ENCODE assay signal across 8 mouse cellular contexts in the genomic region with DNA sequence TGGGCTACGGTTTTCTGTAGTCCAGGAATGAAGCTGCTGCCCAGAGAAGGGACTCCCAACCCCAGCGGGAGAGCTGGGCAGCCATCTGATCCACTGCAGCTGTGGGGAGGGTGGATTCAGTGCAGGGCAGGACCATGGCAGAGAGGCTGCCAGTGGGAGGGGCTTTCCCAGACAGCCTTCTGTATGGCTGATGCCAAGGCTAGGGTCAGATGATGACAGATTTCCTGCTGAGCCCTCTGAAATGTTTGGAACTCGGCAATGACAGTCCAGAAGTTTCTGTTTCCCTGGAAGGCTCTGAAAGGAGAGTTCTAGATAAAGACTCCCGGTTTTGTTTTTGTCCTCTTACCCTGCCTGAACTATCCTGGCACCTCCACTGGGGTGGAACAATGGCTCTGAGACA. TPM values are rescaled to one million over a fixed set of nuclear protein-coding genes. Genes with fewer than 3 reads are reported as not detected.
A peak's percentile ranks its signal among the peaks of the same experiment; 100 is the strongest.
DNase-seq lines count a peak whose midpoint lies in the region; ATAC-seq and TF ChIP-seq lines count a peak whose summit lies in the region.

No protein-coding gene starts in this region.

- peaks cover 7% of the 10 kb centered on the region; the same call in 1 of the 2 replicates for H3K4me1 ChIP-seq in intestine, postnatal 0 days (replicated peaks; ENCODE audit: control insufficient read depth, insufficient read depth, low read length)
- peaks cover 33% of the 10 kb centered on the region for H3K4me1 ChIP-seq in liver, postnatal 0 days (ENCODE audit: insufficient read depth)

- intact Hi-C loops in left cerebral cortex, adult 2 months (cut with DNase I): no loop called here
- intact Hi-C loops in left cerebral cortex, postnatal 25 days (cut with DNase I): no loop called here

- 52% methylated on average over 4 of the region's 4 CpGs for WGBS in intestine, postnatal 0 days
- 31% methylated on average over 4 of the region's 4 CpGs for WGBS in liver, postnatal 0 days (ENCODE audit: insufficient replicate concordance)

- H3K27ac ChIP-seq in left cerebral cortex, adult 2 months: peak overlapping the region; percentile 6
- peak overlapping the region; percentile 60 for H3K27ac ChIP-seq in intestine, postnatal 0 days (ENCODE audit: low read depth, low read length)
- peak overlapping the region; percentile 90 for H3K27ac ChIP-seq in liver, postnatal 0 days (ENCODE audit: low read depth)

- no peak for ATAC-seq in intestine, postnatal 0 days
- peak; percentile 47 for ATAC-seq in liver, postnatal 0 days

- no peak overlapping the region for H3K9ac ChIP-seq in intestine, postnatal 0 days (ENCODE audit: low read depth, low read length)
- H3K9ac ChIP-seq in liver, postnatal 0 days (replicated peaks): peak overlapping the region; percentile 28; the same call in 1 of the 2 replicates

- H3K27me3 ChIP-seq in intestine, postnatal 0 days (replicated peaks; ENCODE audit: control insufficient read depth, insufficient read depth, low read length): no peaks in the 10 kb centered on the region
- H3K27me3 ChIP-seq in liver, postnatal 0 days (ENCODE audit: insufficient read depth, low read length): no peaks in the 10 kb centered on the region

- H3K9me3 ChIP-seq in intestine, postnatal 0 days (ENCODE audit: control insufficient read depth): 0 out of 2 replicates have a peak, but pooled peaks cover 5% of the 10 kb centered on the region
- H3K9me3 ChIP-seq in liver, postnatal 0 days (ENCODE audit: low read length): no peaks in the 10 kb centered on the region

- DNase-seq in left cerebral cortex, adult 2 months (ENCODE audit: extremely low spot score in 1 of 2, low spot score in 2 of 2): no peak
- no peak for DNase-seq in left cerebral cortex, postnatal 25 days (ENCODE audit: low spot score in 2 of 2)
- peak; percentile 41 to 45 for DNase-seq in adrenal gland, adult 18-20 months (ENCODE audit: low spot score in 2 of 2)
- DNase-seq in gastrocnemius, adult 18-20 months (ENCODE audit: low spot score): peak; percentile 69
- DNase-seq in liver, postnatal 0 days: peak; percentile 60
- no peak for DNase-seq in B cell, adult 2 months
- no peak for DNase-seq in left cerebral cortex, adult 18-20 months (ENCODE audit: low spot score in 2 of 2)

- peak overlapping the region; percentile 32; the same call in 1 of the 2 replicates for H3K4me2 ChIP-seq in intestine, postnatal 0 days (replicated peaks; ENCODE audit: low read depth)
- H3K4me2 ChIP-seq in liver, postnatal 0 days (ENCODE audit: low read depth, low read length): peak overlapping the region; percentile 66

- no peak overlapping the region for H3K4me3 ChIP-seq in left cerebral cortex, adult 2 months
- no peak overlapping the region for H3K4me3 ChIP-seq in intestine, postnatal 0 days (ENCODE audit: low read depth, low read length)
- 0 out of 2 replicates have a peak overlapping the region, but pooled peaks have one; percentile 3 for H3K4me3 ChIP-seq in liver, postnatal 0 days (ENCODE audit: low read depth, low read length)

- peaks cover 22% of the 10 kb centered on the region for H3K36me3 ChIP-seq in intestine, postnatal 0 days (ENCODE audit: control insufficient read depth, insufficient read depth)
- H3K36me3 ChIP-seq in liver, postnatal 0 days (replicated peaks; ENCODE audit: insufficient read depth, low read length): peaks cover 22% of the 10 kb centered on the region

- TF ChIP-seq EP300 in liver, postnatal 0 days (IDR thresholded peaks at IDR 0.05; ENCODE audit: low read depth): no peak

- no peak for TF ChIP-seq CTCF in left cerebral cortex, adult 2 months (IDR thresholded peaks at IDR 0.05)
- no peak for TF ChIP-seq CTCF in intestine, postnatal 0 days (IDR thresholded peaks at IDR 0.05; ENCODE audit: low read depth)
- TF ChIP-seq CTCF in liver, postnatal 0 days (IDR thresholded peaks at IDR 0.05; ENCODE audit: low read depth): no peak

RNA-seq across cellular contexts. Expression of a gene that starts 40.1 kb away (rescaled TPM):
- total RNA-seq in left cerebral cortex, adult 2 months (2021): 10 to 100 TPM; 29.5 to 34.3 TPM
- total RNA-seq in left cerebral cortex, postnatal 25 days (2021): 10 to 100 TPM; 31.8 to 34.1 TPM
- 100 to 1,000 TPM in 1 of 2 experiments, 10 to 100 TPM in 1; 74.4 to 136 TPM for total RNA-seq in adrenal gland, adult 18-20 months (2021)
- total RNA-seq in gastrocnemius, adult 18-20 months (2021): 10 to 100 TPM; 27.6 to 40.4 TPM
- polyA plus RNA-seq in intestine, postnatal 0 days (2015; fragmentation: Nextera tagmentation; extraction: Ambion mirVana): 66.9 and 67.9 TPM in 2 replicates
- polyA plus RNA-seq in liver, postnatal 0 days (2015; fragmentation: Nextera tagmentation; extraction: Ambion mirVana): 52.2 and 64.6 TPM in 2 replicates
- 10 to 100 TPM; 30.2 to 35.7 TPM for total RNA-seq in left cerebral cortex, adult 18-20 months (2021)

RNA-seq across cellular contexts. Expression of a gene that starts 40.4 kb away (rescaled TPM):
- 100 to 1,000 TPM; 133 to 139 TPM for total RNA-seq in left cerebral cortex, adult 2 months (2021)
- total RNA-seq in left cerebral cortex, postnatal 25 days (2021): 100 to 1,000 TPM; 122 to 124 TPM
- 100 to 1,000 TPM in 1 of 2 experiments, 10 to 100 TPM in 1; 99.3 to 114 TPM for total RNA-seq in adrenal gland, adult 18-20 months (2021)
- 10 to 100 TPM; 58.3 to 60.1 TPM for total RNA-seq in gastrocnemius, adult 18-20 months (2021)
- polyA plus RNA-seq in intestine, postnatal 0 days (2015; fragmentation: Nextera tagmentation; extraction: Ambion mirVana): 113 and 126 TPM in 2 replicates
- 79.3 and 90.6 TPM in 2 replicates for polyA plus RNA-seq in liver, postnatal 0 days (2015; fragmentation: Nextera tagmentation; extraction: Ambion mirVana)
- total RNA-seq in left cerebral cortex, adult 18-20 months (2021): 100 to 1,000 TPM; 131 to 132 TPM

Comparison
In these comparisons a context has a peak if more than half of its experiments do, and no peak if none do; other contexts are left out.
1. DNase-seq: peak in adrenal gland, adult 18-20 months (2 of 2), gastrocnemius, adult 18-20 months (single experiment) and liver, postnatal 0 days (single experiment); none in left cerebral cortex, adult 2 months (0 of 2), left cerebral cortex, postnatal 25 days (0 of 2), B cell, adult 2 months (0 of 2) and left cerebral cortex, adult 18-20 months (0 of 2).
2. H3K27ac ChIP-seq: peak in every context shown above with its lines; median percentile 90 in liver, postnatal 0 days; 60 in intestine, postnatal 0 days; 6 in left cerebral cortex, adult 2 months.